Mouse (Mus musculus) heart, postnatal 25 days (tissue): ENCODE data around the gene Pgr15l. TPM values are rescaled to one million over a fixed set of nuclear protein-coding genes. Genes with fewer than 3 reads are reported as not detected.

ENCODE experiments used
- DNase-seq: peaks from one replicate; pipeline ENCODE4 v3.0.0; 2022; ENCODE audit warnings: low spot score
- intact Hi-C: fragments of 180-260 bp; cut with DNase I; formaldehyde crosslinking; loops from one replicate; pipeline ENCODE4 v1.15.1; 2025
- total RNA-seq, 2 experiments: library from RNA; stranded (reverse); gene quantifications; 2 replicates each; pipeline ENCODE4 v1.2.3; 2021

Pgr15l gene
- not detected for total RNA-seq

DNA sequence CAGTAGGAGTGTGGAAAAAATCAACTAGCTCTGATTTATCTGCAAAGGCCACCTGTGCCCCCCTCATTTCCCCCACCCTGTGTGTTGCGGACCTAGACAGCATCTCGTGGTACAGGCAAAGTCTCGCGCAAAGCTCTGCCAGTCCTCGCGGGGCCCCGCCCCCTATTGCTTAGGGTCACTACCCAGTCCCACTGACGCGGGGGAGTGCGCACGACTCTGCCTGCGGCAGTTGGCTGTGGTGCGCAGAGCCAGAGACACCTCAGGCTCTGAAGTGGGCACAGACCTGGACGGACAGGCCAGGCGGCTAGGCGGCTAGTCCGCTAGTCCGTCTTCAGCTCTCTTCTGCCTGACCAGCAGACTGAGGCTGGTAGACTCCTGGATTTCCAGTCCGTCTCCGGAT is at the start of gene Pgr15l:
Gene Pgr15l (plus strand): TSS at position 228 of the 400 bp plus-strand sequence.
- DNase-seq, result no peak
- intact Hi-C loops, result no loop called here

DNA sequence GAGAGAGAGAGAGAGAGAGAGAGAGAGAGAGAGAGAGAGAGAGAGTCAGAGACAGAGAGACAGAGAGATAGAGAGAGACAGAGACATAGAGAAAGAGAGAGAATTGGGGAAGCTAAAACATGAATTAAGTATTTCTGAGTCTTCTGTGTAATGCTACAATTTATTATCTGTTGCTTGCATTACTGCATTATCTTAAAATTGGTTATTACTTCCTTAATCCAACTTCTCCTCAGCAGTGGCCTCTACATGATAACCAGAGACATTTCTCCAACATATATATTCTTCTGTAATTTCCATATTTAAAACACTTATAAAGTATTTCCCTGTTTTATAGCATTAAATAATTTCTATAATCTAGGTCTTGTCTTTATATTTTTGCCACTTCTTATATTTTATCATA is 44.9 kb upstream of the Pgr15l start:
- intact Hi-C loops, result no loop called here
- DNase-seq, result no peak

DNA sequence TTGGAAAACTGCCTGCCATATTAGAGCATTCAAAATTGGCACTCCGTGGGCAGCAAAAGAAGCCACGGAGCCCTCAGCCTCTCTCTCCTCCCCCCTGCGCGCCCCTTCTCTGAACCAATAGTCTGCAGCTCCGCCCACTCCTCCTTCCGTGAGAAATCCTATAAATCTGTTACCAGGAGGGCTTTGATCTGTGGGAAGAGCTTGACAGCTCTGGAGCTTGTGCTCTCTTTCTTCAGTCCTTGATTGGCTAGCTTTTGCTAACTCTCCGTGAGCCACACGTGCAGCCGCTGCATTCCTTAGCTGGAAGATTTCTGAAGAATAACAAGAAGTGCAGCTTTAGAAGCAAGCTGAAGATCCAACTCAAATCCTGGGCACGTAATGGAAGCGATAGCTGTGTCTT is 2.6 kb upstream of the Pgr15l start:
- intact Hi-C loops, result no loop called here

More for the DNA sequence above, 2.6 kb upstream of the Pgr15l start:
- no peak for DNase-seq
